8 mouse cellular contexts compared by ENCODE assay signal in genomic region chr17:30901627-30902026, GRCm38 (mm10). TPM values are rescaled to one million over a fixed set of nuclear protein-coding genes. Genes with fewer than 3 reads are reported as not detected.
DNase-seq lines count a peak whose midpoint lies in the region; ATAC-seq and TF ChIP-seq lines count a peak whose summit lies in the region.

TSS of gene Glp1r (plus strand) at chr17:30901817.

- no peaks in the 10 kb centered on the region for H3K36me3 ChIP-seq in spleen, adult 2 months (ENCODE audit: control insufficient read depth, insufficient read depth, low read length)
- H3K36me3 ChIP-seq in forebrain, postnatal 0 days (ENCODE audit: insufficient read depth): no peaks in the 10 kb centered on the region
- H3K36me3 ChIP-seq in liver, embryonic 12.5 days: no peaks in the 10 kb centered on the region

- H3K4me3 ChIP-seq in spleen, adult 2 months (ENCODE audit: extremely low read depth, insufficient read depth, insufficient read length): peak within 1 kb of the TSS; percentile 33; the same call in 1 of the 2 replicates
- peak within 1 kb of the TSS; percentile 39 for H3K4me3 ChIP-seq in forebrain, postnatal 0 days (ENCODE audit: low read depth, low read length)
- H3K4me3 ChIP-seq in liver, embryonic 12.5 days: peak within 1 kb of the TSS; percentile 49

- no peak for ATAC-seq in forebrain, postnatal 0 days
- no peak for ATAC-seq in liver, embryonic 12.5 days

- TF ChIP-seq POLR2A in spleen, adult 2 months (IDR thresholded peaks at IDR 0.05; ENCODE audit: low read depth, low read length): no peak

- H3K4me1 ChIP-seq in spleen, adult 2 months (ENCODE audit: control insufficient read depth, insufficient read depth, insufficient read length): peaks cover 2% of the 10 kb centered on the region; the same call in 1 of the 2 replicates
- 0 out of 2 replicates have a peak, but pooled peaks cover 5% of the 10 kb centered on the region for H3K4me1 ChIP-seq in forebrain, postnatal 0 days (ENCODE audit: insufficient read depth)
- peaks cover 9% of the 10 kb centered on the region for H3K4me1 ChIP-seq in liver, embryonic 12.5 days

- H3K9me3 ChIP-seq in forebrain, postnatal 0 days (ENCODE audit: low read length): no peaks in the 10 kb centered on the region
- no peaks in the 10 kb centered on the region for H3K9me3 ChIP-seq in liver, embryonic 12.5 days (replicated peaks)

- H3K27ac ChIP-seq in spleen, adult 2 months (ENCODE audit: insufficient read depth, low read length): no peak within 1 kb of the TSS
- no peak within 1 kb of the TSS for H3K27ac ChIP-seq in forebrain, postnatal 0 days (ENCODE audit: low read depth, low read length)
- no peak within 1 kb of the TSS for H3K27ac ChIP-seq in liver, embryonic 12.5 days

- peak within 1 kb of the TSS; percentile 44 for H3K9ac ChIP-seq in forebrain, postnatal 0 days
- H3K9ac ChIP-seq in liver, embryonic 12.5 days: peak within 1 kb of the TSS; percentile 22; the same call in 1 of the 2 replicates

- peak within 1 kb of the TSS; percentile 96 for H3K4me2 ChIP-seq in forebrain, postnatal 0 days (ENCODE audit: low read depth)
- peak within 1 kb of the TSS; percentile 71 for H3K4me2 ChIP-seq in liver, embryonic 12.5 days

- no peak for TF ChIP-seq CTCF in spleen, adult 2 months (IDR thresholded peaks at IDR 0.05; ENCODE audit: extremely low read depth, insufficient read depth, insufficient read length, insufficient replicate concordance)
- no peak for TF ChIP-seq CTCF in forebrain, postnatal 0 days (IDR thresholded peaks at IDR 0.05; ENCODE audit: low read depth)

- WGBS in spleen, adult 2 months: 3% methylated on average over 37 of the region's 37 CpGs
- WGBS in forebrain, postnatal 0 days: 4% methylated on average over 24 of the region's 37 CpGs
- 2% methylated on average over 36 of the region's 37 CpGs for WGBS in liver, embryonic 12.5 days (ENCODE audit: insufficient replicate concordance)

- H3K27me3 ChIP-seq in spleen, adult 2 months (ENCODE audit: control insufficient read depth, insufficient read depth, low read length): peaks cover 9% of the 10 kb centered on the region
- H3K27me3 ChIP-seq in forebrain, postnatal 0 days (ENCODE audit: insufficient read depth, low read length): peaks cover 12% of the 10 kb centered on the region
- H3K27me3 ChIP-seq in liver, embryonic 12.5 days (replicated peaks): peaks cover 57% of the 10 kb centered on the region

- DNase-seq in spleen, adult 2 months (ENCODE audit: low read depth in 1 of 2, low spot score in 2 of 2): no peak
- DNase-seq in spleen, adult 12 weeks (ENCODE audit: low spot score): no peak
- no peak for DNase-seq in forebrain, postnatal 0 days
- peak; percentile 32 for DNase-seq in neural tube, embryonic 10.5 days (ENCODE audit: extremely low spot score, low spot score)
- no peak for DNase-seq in testis, postnatal 10 days (ENCODE audit: low spot score)
- no peak for DNase-seq in ovary, postnatal 36 days (ENCODE audit: low spot score)
- no peak for DNase-seq in layer of hippocampus, adult 8-10 months (ENCODE audit: low spot score in 2 of 2)

RNA-seq across cellular contexts. Expression of gene Glp1r, which starts in this region (rescaled TPM):
- 0.29 and 0.39 TPM in 2 replicates for polyA plus RNA-seq in spleen, adult 2 months (2012; rRNA removed)
- 0.69 and 1.7 TPM in 2 replicates for total RNA-seq in forebrain, postnatal 0 days (2014; rRNA removed)
- polyA plus RNA-seq in forebrain, postnatal 0 days (2015; fragmentation: Nextera tagmentation; extraction: Ambion mirVana): 0.19 and 0.34 TPM in 2 replicates
- polyA plus RNA-seq in liver, embryonic 12.5 days (2016; fragmentation: Nextera tagmentation; extraction: Ambion mirVana): 0.06 TPM in 1 of 2 replicates, not detected in the other
- total RNA-seq in layer of hippocampus, adult 8-10 months (2022): 1 to 10 TPM; 2.2 to 3.3 (median 2.5) TPM
